8 mouse cellular contexts compared by ENCODE assay signal in the genomic region with DNA sequence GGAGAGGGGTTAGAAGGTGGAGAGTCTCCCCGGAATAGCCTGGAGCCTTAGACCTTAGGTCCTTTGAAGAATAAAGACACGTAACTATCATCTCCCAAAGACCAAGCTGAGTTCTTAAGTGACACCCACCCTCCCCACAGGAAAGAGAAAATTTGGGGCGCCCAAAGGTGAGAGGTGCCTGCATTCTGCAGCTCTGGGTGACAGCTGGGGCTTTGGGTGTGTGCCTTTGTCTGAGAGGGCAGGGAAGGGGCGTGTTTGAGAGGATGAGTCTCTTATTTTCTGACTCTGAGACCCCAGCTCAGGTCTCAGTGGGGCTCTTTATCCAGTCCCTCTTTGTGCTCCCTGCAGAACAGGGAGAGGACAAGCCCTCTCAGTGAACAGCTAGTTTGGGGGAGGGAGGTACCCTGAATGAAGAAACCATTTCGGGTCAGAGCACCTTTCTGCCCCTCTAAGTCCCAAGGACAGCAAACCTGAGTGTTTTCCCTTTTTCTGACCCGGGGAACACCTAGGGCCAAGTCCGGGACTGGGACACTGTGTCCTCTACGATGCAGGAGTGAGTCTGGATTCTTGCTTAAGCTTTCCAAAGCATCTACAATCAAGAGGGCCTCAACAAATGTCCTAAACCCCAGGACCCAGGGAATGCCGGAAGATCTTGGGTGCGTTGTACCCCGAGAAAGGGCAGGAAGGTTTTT. TPM values are rescaled to one million over a fixed set of nuclear protein-coding genes. Genes with fewer than 3 reads are reported as not detected.
DNase-seq lines count a peak whose midpoint lies in the region; ATAC-seq and TF ChIP-seq lines count a peak whose summit lies in the region.

No protein-coding gene starts in this region.

- TF ChIP-seq CTCF in layer of hippocampus, adult 2 months (conservative IDR thresholded peaks at IDR 0.05), result no peak
- no peak for TF ChIP-seq CTCF in small intestine, adult 2 months (IDR thresholded peaks at IDR 0.05; ENCODE audit: extremely low read depth, insufficient read length, insufficient replicate concordance, low read depth, low read length)

- H3K4me3 ChIP-seq in layer of hippocampus, adult 2 months, result peak overlapping the region; percentile 97
- peak overlapping the region; percentile 98 for H3K4me3 ChIP-seq in embryonic facial prominence, embryonic 13.5 days
- H3K4me3 ChIP-seq in limb, embryonic 12.5 days (replicated peaks), result peak overlapping the region; percentile 98
- peak overlapping the region; percentile 89 for H3K4me3 ChIP-seq in small intestine, adult 2 months (ENCODE audit: low read depth, low read length)

- peak overlapping the region; percentile 99 for H3K9ac ChIP-seq in embryonic facial prominence, embryonic 13.5 days
- peak overlapping the region; percentile 98 for H3K9ac ChIP-seq in limb, embryonic 12.5 days (replicated peaks)

- no peaks in the 10 kb centered on the region for H3K9me3 ChIP-seq in embryonic facial prominence, embryonic 13.5 days
- no peaks in the 10 kb centered on the region for H3K9me3 ChIP-seq in limb, embryonic 12.5 days

- H3K4me2 ChIP-seq in embryonic facial prominence, embryonic 13.5 days, result peak overlapping the region; percentile 78
- H3K4me2 ChIP-seq in limb, embryonic 12.5 days, result peak overlapping the region; percentile 89

- H3K4me1 ChIP-seq in embryonic facial prominence, embryonic 13.5 days, result peaks cover 52% of the 10 kb centered on the region
- H3K4me1 ChIP-seq in limb, embryonic 12.5 days (replicated peaks), result peaks cover 59% of the 10 kb centered on the region
- H3K4me1 ChIP-seq in small intestine, adult 2 months (ENCODE audit: control insufficient read depth, insufficient read depth, insufficient read length, low read length), result peaks cover 20% of the 10 kb centered on the region

- H3K27ac ChIP-seq in layer of hippocampus, adult 2 months, result peak overlapping the region; percentile 94
- peak overlapping the region; percentile 94 for H3K27ac ChIP-seq in embryonic facial prominence, embryonic 13.5 days
- peak overlapping the region; percentile 93 for H3K27ac ChIP-seq in limb, embryonic 12.5 days
- H3K27ac ChIP-seq in small intestine, adult 2 months (ENCODE audit: insufficient read depth, low read depth, low read length), result no peak overlapping the region

- no peak for DNase-seq in layer of hippocampus, adult 2 months (ENCODE audit: low spot score in 2 of 2)
- DNase-seq in layer of hippocampus, postnatal 10 days (ENCODE audit: low spot score in 2 of 2), result no peak
- no peak for DNase-seq in right cerebral cortex, adult 2 months (ENCODE audit: low spot score in 2 of 2)
- DNase-seq in left cerebral cortex, postnatal 25 days (ENCODE audit: low spot score in 2 of 2), result no peak
- no peak for DNase-seq in right cerebral cortex, postnatal 4 days

- 3% methylated on average over 11 of the region's 11 CpGs for WGBS in embryonic facial prominence, embryonic 13.5 days
- 15% methylated on average over 11 of the region's 11 CpGs for WGBS in limb, embryonic 12.5 days
- 20% methylated on average over 11 of the region's 11 CpGs for WGBS in small intestine, adult 2 months

- ATAC-seq in embryonic facial prominence, embryonic 13.5 days (ENCODE audit: insufficient number of reproducible peaks, insufficient read depth, low FRiP score, low TSS enrichment, low read depth), result no peak
- no peak for ATAC-seq in limb, embryonic 12.5 days (ENCODE audit: insufficient number of reproducible peaks, insufficient read depth, low FRiP score, low TSS enrichment, low read depth)

- no peak for TF ChIP-seq POLR2A in small intestine, adult 2 months (IDR thresholded peaks at IDR 0.05; ENCODE audit: low read depth, low read length)

- H3K36me3 ChIP-seq in embryonic facial prominence, embryonic 13.5 days, result peaks cover 36% of the 10 kb centered on the region
- peaks cover 41% of the 10 kb centered on the region for H3K36me3 ChIP-seq in limb, embryonic 12.5 days
- H3K36me3 ChIP-seq in small intestine, adult 2 months (ENCODE audit: control insufficient read depth, insufficient read depth, low read length), result no peaks in the 10 kb centered on the region

- no peaks in the 10 kb centered on the region for H3K27me3 ChIP-seq in embryonic facial prominence, embryonic 13.5 days
- H3K27me3 ChIP-seq in limb, embryonic 12.5 days, result no peaks in the 10 kb centered on the region
- no peaks in the 10 kb centered on the region for H3K27me3 ChIP-seq in small intestine, adult 2 months (ENCODE audit: control insufficient read depth, insufficient read depth, low read length)

- intact Hi-C loops in left cerebral cortex, postnatal 25 days (cut with DNase I), result loop anchor here (2.0 kb wide), 1 partner anchor 13 kb away; no protein-coding TSS in a partner anchor

RNA-seq across cellular contexts. Expression of a gene that starts 1.1 kb away (rescaled TPM):
- 10 to 100 TPM; 71.9 to 73.3 TPM for total RNA-seq in layer of hippocampus, adult 2 months (2021)
- 100 to 1,000 TPM; 190 to 192 TPM for total RNA-seq in layer of hippocampus, postnatal 10 days (2021)
- polyA plus RNA-seq in embryonic facial prominence, embryonic 13.5 days (2015; fragmentation: Nextera tagmentation; extraction: Ambion mirVana), result 54.3 and 58.9 TPM in 2 replicates
- 120 TPM in 2 replicates for polyA plus RNA-seq in limb, embryonic 12.5 days (2016; fragmentation: Nextera tagmentation; extraction: Ambion mirVana)
- 13.6 and 29.6 TPM in 2 replicates for polyA plus RNA-seq in small intestine, adult 2 months (2012; rRNA removed)
- 10 to 100 TPM; 75.6 to 82.4 TPM for total RNA-seq in left cerebral cortex, postnatal 25 days (2021)
